11 mouse cellular contexts compared by ENCODE assay signal in the genomic region with DNA sequence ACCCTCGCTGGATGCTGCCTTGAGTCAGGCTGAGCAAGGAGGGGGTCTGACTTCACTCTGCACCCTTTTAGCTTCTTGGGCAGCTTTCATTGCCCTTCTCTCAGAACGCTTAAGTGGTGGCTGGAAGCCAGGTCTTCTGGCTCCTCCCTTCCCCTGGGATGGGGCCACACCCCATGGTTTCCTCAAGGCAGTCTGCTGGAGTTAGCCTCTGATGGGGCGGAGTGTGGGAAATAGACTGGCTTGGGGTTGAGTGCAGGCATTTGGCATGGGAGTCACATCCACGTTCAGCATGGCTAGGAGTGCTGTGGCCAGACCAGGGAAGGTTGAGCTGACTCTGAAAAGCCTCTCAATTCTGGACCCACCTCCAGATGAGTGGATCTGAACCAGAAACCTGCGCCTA. TPM values are rescaled to one million over a fixed set of nuclear protein-coding genes. Genes with fewer than 3 reads are reported as not detected.
A peak's percentile ranks its signal among the peaks of the same experiment; 100 is the strongest.
DNase-seq lines count a peak whose midpoint lies in the region; ATAC-seq and TF ChIP-seq lines count a peak whose summit lies in the region.
"Had no signal": no experiment of that assay in that cellular context is flagged by ENCODE, and none has a peak within 500 bp of the region (broad histone marks: within the 10 kb centered on the region; RNA-seq: fewer than 3 reads in every experiment).

No protein-coding gene starts in this region.

- no peak overlapping the region for H3K9ac ChIP-seq in hindbrain, postnatal 0 days (replicated peaks; ENCODE audit: low read length)
- H3K9ac ChIP-seq in hindbrain, embryonic 11.5 days (ENCODE audit: low read depth, low read length), result no peak overlapping the region
- no peak overlapping the region for H3K9ac ChIP-seq in heart, postnatal 0 days (replicated peaks; ENCODE audit: low read depth, low read length)
- no peak overlapping the region for H3K9ac ChIP-seq in lung, embryonic 16.5 days (ENCODE audit: low read length)
- H3K9ac ChIP-seq: hindbrain, embryonic 15.5 days had no signal

- H3K27me3 ChIP-seq in hindbrain, postnatal 0 days (ENCODE audit: insufficient read depth, low read length), result no peaks in the 10 kb centered on the region
- no peaks in the 10 kb centered on the region for H3K27me3 ChIP-seq in hindbrain, embryonic 11.5 days (ENCODE audit: control insufficient read depth, insufficient read depth, low read length)
- H3K27me3 ChIP-seq in heart, postnatal 0 days (ENCODE audit: control insufficient read depth, insufficient read depth, low read length), result no peaks in the 10 kb centered on the region
- no peaks in the 10 kb centered on the region for H3K27me3 ChIP-seq in lung, embryonic 16.5 days (ENCODE audit: control insufficient read depth, insufficient read depth, low read depth, low read length)
- no peaks in the 10 kb centered on the region for H3K27me3 ChIP-seq in cerebellum, adult 2 months (ENCODE audit: control insufficient read depth, insufficient read depth, low read length)
- H3K27me3 ChIP-seq: hindbrain, embryonic 15.5 days had no signal

- TF ChIP-seq CTCF in hindbrain, postnatal 0 days (IDR thresholded peaks at IDR 0.05; ENCODE audit: low read depth), result no peak
- no peak for TF ChIP-seq CTCF in heart, postnatal 0 days (IDR thresholded peaks at IDR 0.05; ENCODE audit: low read depth)
- no peak for TF ChIP-seq CTCF in cerebellum, adult 2 months (IDR thresholded peaks at IDR 0.05; ENCODE audit: borderline replicate concordance, insufficient read depth, low read depth, low read length)

- no peak overlapping the region for H3K4me2 ChIP-seq in hindbrain, postnatal 0 days (ENCODE audit: low read depth, low read length)
- no peak overlapping the region for H3K4me2 ChIP-seq in hindbrain, embryonic 11.5 days (replicated peaks; ENCODE audit: low read depth, low read length)
- no peak overlapping the region for H3K4me2 ChIP-seq in heart, postnatal 0 days (ENCODE audit: low read depth, low read length)
- no peak overlapping the region for H3K4me2 ChIP-seq in lung, embryonic 16.5 days (ENCODE audit: low read depth, low read length)
- H3K4me2 ChIP-seq: hindbrain, embryonic 15.5 days had no signal

- TF ChIP-seq EP300 in heart, postnatal 0 days (IDR thresholded peaks at IDR 0.05; ENCODE audit: low read depth), result no peak

- H3K9me3 ChIP-seq in hindbrain, postnatal 0 days (ENCODE audit: low read length), result no peaks in the 10 kb centered on the region
- no peaks in the 10 kb centered on the region for H3K9me3 ChIP-seq in hindbrain, embryonic 11.5 days (ENCODE audit: control insufficient read depth, low read length)
- H3K9me3 ChIP-seq in heart, postnatal 0 days (replicated peaks; ENCODE audit: control insufficient read depth, low read length), result no peaks in the 10 kb centered on the region
- no peaks in the 10 kb centered on the region for H3K9me3 ChIP-seq in lung, embryonic 16.5 days (ENCODE audit: control insufficient read depth, low read length)
- H3K9me3 ChIP-seq: hindbrain, embryonic 15.5 days had no signal

- no peaks in the 10 kb centered on the region; the same call in 1 of the 2 replicates for H3K36me3 ChIP-seq in hindbrain, postnatal 0 days (ENCODE audit: insufficient read depth, low read length)
- H3K36me3 ChIP-seq in hindbrain, embryonic 11.5 days (ENCODE audit: control insufficient read depth, insufficient read depth, low read length), result no peaks in the 10 kb centered on the region
- H3K36me3 ChIP-seq in heart, postnatal 0 days (replicated peaks; ENCODE audit: control insufficient read depth, insufficient read depth, low read length), result no peaks in the 10 kb centered on the region
- no peaks in the 10 kb centered on the region for H3K36me3 ChIP-seq in lung, embryonic 16.5 days (ENCODE audit: control insufficient read depth, insufficient read depth, low read length)
- H3K36me3 ChIP-seq: hindbrain, embryonic 15.5 days had no signal

- no peak overlapping the region for H3K4me3 ChIP-seq in hindbrain, postnatal 0 days (ENCODE audit: low read length)
- no peak overlapping the region for H3K4me3 ChIP-seq in hindbrain, embryonic 11.5 days (ENCODE audit: low read depth, low read length)
- H3K4me3 ChIP-seq in heart, postnatal 0 days (ENCODE audit: low read depth, low read length), result no peak overlapping the region
- no peak overlapping the region for H3K4me3 ChIP-seq in lung, embryonic 16.5 days (ENCODE audit: low read length)
- no peak overlapping the region for H3K4me3 ChIP-seq in cerebellum, adult 2 months (replicated peaks; ENCODE audit: insufficient read depth, low read depth, low read length)
- H3K4me3 ChIP-seq: hindbrain, embryonic 15.5 days had no signal

- WGBS in hindbrain, postnatal 0 days, result 61% methylated on average over 5 of the region's 5 CpGs
- 75% methylated on average over 5 of the region's 5 CpGs for WGBS in hindbrain, embryonic 11.5 days
- 47% methylated on average over 5 of the region's 5 CpGs for WGBS in heart, postnatal 0 days
- WGBS in lung, embryonic 16.5 days, result 42% methylated on average over 5 of the region's 5 CpGs
- WGBS in cerebellum, adult 2 months, result 68% methylated on average over 5 of the region's 5 CpGs

- no peak for ATAC-seq in hindbrain, postnatal 0 days
- no peak for ATAC-seq in hindbrain, embryonic 11.5 days (ENCODE audit: low FRiP score)
- ATAC-seq in heart, postnatal 0 days (ENCODE audit: insufficient read depth, low read depth), result peak; percentile 53
- ATAC-seq in lung, embryonic 16.5 days (ENCODE audit: low read depth), result peak; percentile 77

- TF ChIP-seq POLR2A in cerebellum, adult 2 months (IDR thresholded peaks at IDR 0.05; ENCODE audit: borderline replicate concordance, insufficient read depth, low read length), result no peak

- H3K4me1 ChIP-seq in hindbrain, postnatal 0 days (ENCODE audit: insufficient read depth, low read length), result peaks cover 14% of the 10 kb centered on the region
- H3K4me1 ChIP-seq in hindbrain, embryonic 11.5 days (replicated peaks; ENCODE audit: control insufficient read depth, insufficient read depth, low read length), result peaks cover 20% of the 10 kb centered on the region
- H3K4me1 ChIP-seq in heart, postnatal 0 days (ENCODE audit: control insufficient read depth, insufficient read depth), result no peaks in the 10 kb centered on the region
- 0 out of 2 replicates have a peak, but pooled peaks cover 6% of the 10 kb centered on the region for H3K4me1 ChIP-seq in lung, embryonic 16.5 days (replicated peaks; ENCODE audit: control insufficient read depth, insufficient read depth, low read length)
- no peaks in the 10 kb centered on the region for H3K4me1 ChIP-seq in cerebellum, adult 2 months (ENCODE audit: control insufficient read depth, insufficient read depth, low read length)

- peak; percentile 31 for DNase-seq in hindbrain, postnatal 0 days (ENCODE audit: low spot score)
- DNase-seq in hindbrain, embryonic 11.5 days (ENCODE audit: low spot score), result no peak
- DNase-seq in adrenal gland, postnatal 25 days, result peak; percentile 26
- DNase-seq in heart, postnatal 0 days (ENCODE audit: low spot score), result peak; percentile 55
- no peak for DNase-seq in embryo, embryonic 10.5 days (ENCODE audit: low spot score)
- DNase-seq in right cerebral cortex, postnatal 36 days (ENCODE audit: low spot score in 2 of 2), result no peak
- no peak for DNase-seq in cerebellum, adult 2 months

- no peak overlapping the region for H3K27ac ChIP-seq in hindbrain, postnatal 0 days
- no peak overlapping the region for H3K27ac ChIP-seq in hindbrain, embryonic 11.5 days (ENCODE audit: low read depth, low read length)
- H3K27ac ChIP-seq in heart, postnatal 0 days (ENCODE audit: low read depth), result 0 out of 2 replicates have a peak overlapping the region, but pooled peaks have one; percentile 2
- H3K27ac ChIP-seq in lung, embryonic 16.5 days (ENCODE audit: low read length), result no peak overlapping the region
- H3K27ac ChIP-seq in cerebellum, adult 2 months (ENCODE audit: insufficient read depth, low read length), result no peak overlapping the region
- H3K27ac ChIP-seq: hindbrain, embryonic 15.5 days; macrophage had no signal

RNA-seq across cellular contexts. Expression of gene Kif26a, which starts 23.2 kb away (rescaled TPM):
- 25.1 and 26.3 TPM in 2 replicates for total RNA-seq in hindbrain, postnatal 0 days (2014; rRNA removed)
- polyA plus RNA-seq in hindbrain, postnatal 0 days (2015; fragmentation: Nextera tagmentation; extraction: Ambion mirVana), result 1.8 and 1.9 TPM in 2 replicates
- polyA plus RNA-seq in hindbrain, embryonic 11.5 days (2014; fragmentation: Nextera tagmentation; extraction: Ambion mirVana), result 2.0 and 2.2 TPM in 2 replicates
- total RNA-seq in adrenal gland, postnatal 25 days (2021), result 7.4 and 13.7 TPM in 2 replicates
- 26.0 and 53.0 TPM in 2 replicates for total RNA-seq in heart, postnatal 0 days (2014; rRNA removed; ENCODE audit: low replicate concordance)
- 1.9 and 2.8 TPM in 2 replicates for polyA plus RNA-seq in heart, postnatal 0 days (2015; fragmentation: Nextera tagmentation; extraction: Ambion mirVana)
- 3.0 and 3.1 TPM in 2 replicates for polyA plus RNA-seq in lung, embryonic 16.5 days (2015; fragmentation: Nextera tagmentation; extraction: Ambion mirVana)
- 2.4 TPM in 2 replicates for polyA plus RNA-seq in cerebellum, adult 2 months (2012; rRNA removed)
- total RNA-seq: common myeloid progenitor, adult 5-6 weeks had no signal
- polyA plus RNA-seq: macrophage had no signal

Comparison
In these comparisons a context has a peak if more than half of its experiments do, and no peak if none do; other contexts are left out.
1. DNase-seq: peak in hindbrain, postnatal 0 days (single experiment), adrenal gland, postnatal 25 days (single experiment) and heart, postnatal 0 days (single experiment); none in hindbrain, embryonic 11.5 days (single experiment), embryo, embryonic 10.5 days (single experiment), right cerebral cortex, postnatal 36 days (0 of 2) and cerebellum, adult 2 months (0 of 2).
2. ATAC-seq: peak in heart, postnatal 0 days (single experiment) and lung, embryonic 16.5 days (single experiment); none in hindbrain, postnatal 0 days (single experiment) and hindbrain, embryonic 11.5 days (single experiment).